Mouse (Mus musculus) testis, adult 2 months (tissue): ENCODE data around the gene Gfod1.

Experiments used
- CTCF ChIP-seq: fragments of 200-500 bp; IDR thresholded peaks from 2 replicates; pipeline ENCODE4 v1.5.1; 2012; ENCODE audit warnings: low read depth, mild to moderate bottlenecking, inconsistent platforms, low read length, moderate library complexity; ENCODE audit not compliant: control insufficient read depth, insufficient read depth, insufficient replicate concordance
- POLR2A ChIP-seq: fragments of 200-500 bp; IDR thresholded peaks from 2 replicates; pipeline ENCODE4 v1.6.1; 2012; ENCODE audit warnings: low read depth, mild to moderate bottlenecking, inconsistent platforms, low read length, moderate library complexity; ENCODE audit not compliant: control insufficient read depth

- TF ChIP-seq CTCF = no peak
- no peak for TF ChIP-seq POLR2A
These were observed 62.9 kb downstream of the Gfod1 start for GRCm38 (mm10) chr13:43241069-43241468.
